Mouse (Mus musculus) testis, adult 2 months (tissue): ENCODE measurements at regions not wholly inside any gene's neighbourhood (a gene's known extent, or its start where the extent isn't known, plus 50 kb on each side); places are given as distances from the start of the nearest gene placed in this dataset.

Experiments
- CTCF ChIP-seq: fragments of 200-500 bp; IDR thresholded peaks from 2 replicates; pipeline ENCODE4 v1.5.1; 2012; ENCODE audit warnings: low read depth, mild to moderate bottlenecking, inconsistent platforms, low read length, moderate library complexity; ENCODE audit not compliant: control insufficient read depth, insufficient read depth, insufficient replicate concordance
- POLR2A ChIP-seq: fragments of 200-500 bp; IDR thresholded peaks from 2 replicates; pipeline ENCODE4 v1.6.1; 2012; ENCODE audit warnings: low read depth, mild to moderate bottlenecking, inconsistent platforms, low read length, moderate library complexity; ENCODE audit not compliant: control insufficient read depth

DNA sequence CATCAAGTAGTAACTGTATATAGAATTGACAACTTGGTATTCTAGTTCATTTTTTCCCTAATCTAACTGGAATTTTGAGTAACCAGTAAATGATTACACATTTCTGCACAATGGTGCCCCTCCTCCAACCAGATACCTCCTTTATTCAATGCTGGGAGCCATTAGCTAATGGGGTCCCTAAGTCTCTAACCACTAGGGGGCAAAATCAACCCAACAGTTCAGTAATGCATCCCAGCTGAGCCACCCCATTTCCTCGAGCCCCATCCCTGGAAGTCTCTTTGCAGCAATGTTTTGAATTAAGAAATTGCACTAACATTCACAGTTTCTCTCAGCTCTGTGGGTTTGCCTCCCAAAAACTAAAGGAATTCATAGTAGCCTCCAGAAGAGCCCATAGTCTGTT, 774.9 kb downstream of the 5730522E02Rik start:
- TF ChIP-seq POLR2A (no peak), CTCF (no peak)
